Mouse (Mus musculus) cortical plate, adult 2 months (tissue): ENCODE measurements at regions not wholly inside any gene's neighbourhood (a gene's known extent, or its start where the extent isn't known, plus 50 kb on each side); places are given as distances from the start of the nearest gene placed in this dataset.

ENCODE experiments used
- CTCF ChIP-seq: fragments of 200-500 bp; IDR thresholded peaks from 2 replicates; pipeline ENCODE4 v1.5.1; 2011; ENCODE audit warnings: mild to moderate bottlenecking, control low read depth, low read length; ENCODE audit not compliant: insufficient read depth; ENCODE audit errors: extremely low read depth
- POLR2A ChIP-seq: fragments of 200-500 bp; IDR thresholded peaks from 2 replicates; pipeline ENCODE4 v1.6.1; 2011; ENCODE audit warnings: mild to moderate bottlenecking, low read length, control low read depth; ENCODE audit not compliant: insufficient read depth; ENCODE audit errors: extremely low read depth

GRCm38 (mm10) chr1:43374946-43375345 lies 69.4 kb upstream of the Nck2 start:
- no peak for TF ChIP-seq POLR2A
- TF ChIP-seq CTCF = no peak
